8 mouse cellular contexts compared by ENCODE assay signal in the genomic region with DNA sequence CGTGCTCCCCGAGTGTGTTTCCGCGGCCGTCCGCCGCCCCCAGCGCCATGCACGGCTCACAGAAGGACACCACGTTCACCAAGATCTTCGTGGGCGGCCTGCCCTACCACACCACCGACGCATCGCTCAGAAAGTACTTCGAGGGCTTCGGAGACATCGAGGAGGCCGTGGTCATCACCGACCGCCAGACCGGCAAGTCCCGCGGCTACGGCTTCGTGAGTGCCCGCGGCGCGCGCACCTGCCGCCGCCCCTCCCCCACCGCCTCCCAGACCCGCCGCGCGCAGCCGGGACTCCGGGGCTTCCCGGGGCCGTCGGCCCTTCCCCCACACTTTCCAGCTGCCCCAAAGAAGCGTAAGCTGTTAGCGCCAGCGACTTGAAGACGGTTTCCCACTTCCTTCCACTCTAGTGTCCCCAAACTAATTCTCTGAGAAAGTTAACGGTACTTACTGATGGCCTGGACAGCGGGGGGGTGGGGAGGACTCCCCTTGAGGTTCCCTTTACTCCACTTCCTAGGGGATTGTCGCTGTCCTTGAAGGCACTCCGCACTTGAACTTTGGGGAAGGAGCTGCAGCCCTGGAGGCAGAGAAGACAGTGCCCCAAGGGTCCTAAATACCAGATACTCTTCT. TPM values are rescaled to one million over a fixed set of nuclear protein-coding genes. Genes with fewer than 3 reads are reported as not detected.
DNase-seq lines count a peak whose midpoint lies in the region; ATAC-seq and TF ChIP-seq lines count a peak whose summit lies in the region.

No protein-coding gene starts in this region.

- H3K4me2 ChIP-seq in embryonic facial prominence, embryonic 13.5 days = peak overlapping the region; percentile 86
- H3K4me2 ChIP-seq in liver, embryonic 12.5 days = peak overlapping the region; percentile 91

- H3K4me1 ChIP-seq in cerebellum, adult 2 months (ENCODE audit: control insufficient read depth, insufficient read depth, low read length) = peaks cover 14% of the 10 kb centered on the region
- H3K4me1 ChIP-seq in MEL (ENCODE audit: control insufficient read depth in 1 of 2, insufficient read depth in 2 of 2, low read length in 2 of 2) = peaks cover 13 to 58% of the 10 kb centered on the region in 2 experiments
- peaks cover 68% of the 10 kb centered on the region for H3K4me1 ChIP-seq in embryonic facial prominence, embryonic 13.5 days
- peaks cover 78% of the 10 kb centered on the region for H3K4me1 ChIP-seq in hindbrain, embryonic 10.5 days (replicated peaks)
- H3K4me1 ChIP-seq in liver, embryonic 12.5 days = peaks cover 88% of the 10 kb centered on the region
- H3K4me1 ChIP-seq in olfactory bulb, adult 2 months (ENCODE audit: control insufficient read depth, insufficient read depth, low read length) = peaks cover 36% of the 10 kb centered on the region

- peak overlapping the region; percentile 83 for H3K4me3 ChIP-seq in cerebellum, adult 2 months (replicated peaks; ENCODE audit: insufficient read depth, low read depth, low read length)
- H3K4me3 ChIP-seq in MEL (ENCODE audit: control insufficient read depth in 1 of 2, insufficient read depth in 1 of 2, low read depth in 2 of 2, low read length in 2 of 2) = peak overlapping the region; percentile 82 to 99
- peak overlapping the region; percentile 79 for H3K4me3 ChIP-seq in embryonic facial prominence, embryonic 13.5 days
- peak overlapping the region; percentile 86 for H3K4me3 ChIP-seq in hindbrain, embryonic 10.5 days
- peak overlapping the region; percentile 98 for H3K4me3 ChIP-seq in liver, embryonic 12.5 days
- H3K4me3 ChIP-seq in olfactory bulb, adult 2 months (ENCODE audit: insufficient read depth, low read depth, low read length) = peak overlapping the region; percentile 71

- 0 out of 2 replicates have a peak, but pooled peaks have one; percentile 1 for ATAC-seq in embryonic facial prominence, embryonic 13.5 days (ENCODE audit: insufficient number of reproducible peaks, insufficient read depth, low FRiP score, low TSS enrichment, low read depth)
- peak; percentile 27 for ATAC-seq in liver, embryonic 12.5 days

- no peak for TF ChIP-seq CTCF in cerebellum, adult 2 months (IDR thresholded peaks at IDR 0.05; ENCODE audit: borderline replicate concordance, insufficient read depth, low read depth, low read length)
- no peak for TF ChIP-seq CTCF in MEL (IDR thresholded peaks at IDR 0.05 in 2 of 3, conservative IDR thresholded peaks at IDR 0.05 in 1 of 3; ENCODE audit: control insufficient read depth in 1 of 3, insufficient read depth in 1 of 3, low read depth in 2 of 3, low read length in 3 of 3, poor library complexity in 1 of 3, severe bottlenecking in 1 of 3)
- TF ChIP-seq CTCF in olfactory bulb, adult 2 months (IDR thresholded peaks at IDR 0.05; ENCODE audit: insufficient read depth, low read depth, low read length) = no peak

- H3K27me3 ChIP-seq in cerebellum, adult 2 months (ENCODE audit: control insufficient read depth, insufficient read depth, low read length) = no peaks in the 10 kb centered on the region
- no peaks in the 10 kb centered on the region for H3K27me3 ChIP-seq in MEL (ENCODE audit: control insufficient read depth in 1 of 2, insufficient read depth in 2 of 2, low read length in 2 of 2)
- H3K27me3 ChIP-seq in embryonic facial prominence, embryonic 13.5 days = peaks cover 21% of the 10 kb centered on the region
- peaks cover 35% of the 10 kb centered on the region for H3K27me3 ChIP-seq in hindbrain, embryonic 10.5 days (ENCODE audit: insufficient read depth, poor library complexity, severe bottlenecking)
- no peaks in the 10 kb centered on the region for H3K27me3 ChIP-seq in liver, embryonic 12.5 days (replicated peaks)

- no peak for DNase-seq in cerebellum, adult 2 months
- no peak for DNase-seq in cerebellum, adult 8-10 months
- peak; percentile 70 for DNase-seq in MEL (ENCODE audit: low read depth, low spot score)
- DNase-seq in hindbrain, embryonic 10.5 days (ENCODE audit: low spot score) = peak; percentile 73
- DNase-seq in layer of hippocampus, postnatal 10 days (ENCODE audit: low spot score in 2 of 2) = no peak

- TF ChIP-seq EP300 in MEL (IDR thresholded peaks at IDR 0.05; ENCODE audit: low read depth in 1 of 2, low read length in 2 of 2) = 0 out of 4 replicates have a peak, but pooled peaks of 1 of the 2 experiments have one; percentile 12

- H3K79me2 ChIP-seq in MEL (ENCODE audit: control insufficient read depth, insufficient read depth, low read length, poor library complexity) = peaks cover 50% of the 10 kb centered on the region

- peak overlapping the region; percentile 80 for H3K9ac ChIP-seq in MEL (ENCODE audit: control insufficient read depth, low read depth, low read length, poor library complexity, severe bottlenecking)
- H3K9ac ChIP-seq in embryonic facial prominence, embryonic 13.5 days = peak overlapping the region; percentile 76
- H3K9ac ChIP-seq in liver, embryonic 12.5 days = peak overlapping the region; percentile 97

- no peak overlapping the region for H3K27ac ChIP-seq in cerebellum, adult 2 months (ENCODE audit: insufficient read depth, low read length)
- H3K27ac ChIP-seq in MEL (ENCODE audit: control insufficient read depth, low read depth, low read length) = peak overlapping the region; percentile 24
- 0 out of 2 replicates have a peak overlapping the region, but pooled peaks have one; percentile 2 for H3K27ac ChIP-seq in embryonic facial prominence, embryonic 13.5 days
- peak overlapping the region; percentile 96 for H3K27ac ChIP-seq in hindbrain, embryonic 10.5 days
- H3K27ac ChIP-seq in liver, embryonic 12.5 days = peak overlapping the region; percentile 99
- H3K27ac ChIP-seq in olfactory bulb, adult 2 months (ENCODE audit: insufficient read depth, low read depth, low read length) = no peak overlapping the region

- peaks cover 5 to 43% of the 10 kb centered on the region in 2 experiments; a peak in 3 of 4 replicates for H3K36me3 ChIP-seq in MEL (ENCODE audit: control insufficient read depth in 1 of 2, insufficient read depth in 2 of 2, low read length in 2 of 2)
- peaks cover 15% of the 10 kb centered on the region for H3K36me3 ChIP-seq in embryonic facial prominence, embryonic 13.5 days
- peaks cover 38% of the 10 kb centered on the region for H3K36me3 ChIP-seq in hindbrain, embryonic 10.5 days
- peaks cover 48% of the 10 kb centered on the region for H3K36me3 ChIP-seq in liver, embryonic 12.5 days

- TF ChIP-seq RAD21 in MEL (IDR thresholded peaks at IDR 0.05; ENCODE audit: low read depth, low read length) = no peak

- WGBS in cerebellum, adult 2 months = under 1% methylated on average over 51 of the region's 51 CpGs
- WGBS in embryonic facial prominence, embryonic 13.5 days = under 1% methylated on average over 51 of the region's 51 CpGs
- under 1% methylated on average over 50 of the region's 51 CpGs for WGBS in hindbrain, embryonic 10.5 days
- WGBS in liver, embryonic 12.5 days (ENCODE audit: insufficient replicate concordance) = under 1% methylated on average over 51 of the region's 51 CpGs
- WGBS in olfactory bulb, adult 2 months = under 1% methylated on average over 51 of the region's 51 CpGs

- no peaks in the 10 kb centered on the region for H3K9me3 ChIP-seq in MEL (replicated peaks; ENCODE audit: insufficient read depth, low read length)
- no peaks in the 10 kb centered on the region for H3K9me3 ChIP-seq in embryonic facial prominence, embryonic 13.5 days
- H3K9me3 ChIP-seq in hindbrain, embryonic 10.5 days = no peaks in the 10 kb centered on the region
- no peaks in the 10 kb centered on the region for H3K9me3 ChIP-seq in liver, embryonic 12.5 days (replicated peaks)

- TF ChIP-seq POLR2A in cerebellum, adult 2 months (IDR thresholded peaks at IDR 0.05; ENCODE audit: borderline replicate concordance, insufficient read depth, low read length) = no peak
- TF ChIP-seq POLR2A in MEL (IDR thresholded peaks at IDR 0.05; ENCODE audit: control insufficient read depth in 1 of 2, insufficient read depth in 1 of 2, low read depth in 1 of 2, low read length in 2 of 2, poor library complexity in 1 of 2) = no peak
- no peak for TF ChIP-seq POLR2A in olfactory bulb, adult 2 months (IDR thresholded peaks at IDR 0.05; ENCODE audit: insufficient read depth, low read depth, low read length)

RNA-seq across cellular contexts. Expression of gene Rbm38, which starts 1.9 kb away (rescaled TPM):
- 9.0 and 10.1 TPM in 2 replicates for polyA plus RNA-seq in cerebellum, adult 2 months (2012; rRNA removed)
- 37.0 and 39.0 TPM in 2 replicates for total RNA-seq in MEL (2012; rRNA removed)
- 100 to 1,000 TPM in 1 of 2 experiments, not detected in 1; 207 TPM for polyA plus RNA-seq in MEL (2012; ENCODE audit: insufficient read depth in 1 of 2, insufficient read length in 2 of 2, low read depth in 1 of 2, low replicate concordance in 2 of 2, missing spikeins in 1 of 2)
- 24.2 and 25.8 TPM in 2 replicates for polyA plus RNA-seq in embryonic facial prominence, embryonic 13.5 days (2015; fragmentation: Nextera tagmentation; extraction: Ambion mirVana)
- 92.3 and 95.9 TPM in 2 replicates for polyA plus RNA-seq in hindbrain, embryonic 10.5 days (2016; fragmentation: Nextera tagmentation; extraction: Ambion mirVana)
- 305 and 313 TPM in 2 replicates for polyA plus RNA-seq in liver, embryonic 12.5 days (2016; fragmentation: Nextera tagmentation; extraction: Ambion mirVana)
- not detected in 2 replicates for polyA plus RNA-seq in olfactory bulb, adult 2 months (2012; ENCODE audit: insufficient read depth, insufficient read length, low replicate concordance, missing spikeins)
- total RNA-seq in layer of hippocampus, postnatal 10 days (2021) = 1 to 10 TPM; 4.4 to 6.3 TPM

RNA-seq across cellular contexts. Expression of gene Rae1, which starts 22.3 kb away (rescaled TPM):
- 69.1 and 74.7 TPM in 2 replicates for polyA plus RNA-seq in cerebellum, adult 2 months (2012; rRNA removed)
- 139 and 156 TPM in 2 replicates for total RNA-seq in MEL (2012; rRNA removed)
- 100 to 1,000 TPM in 1 of 2 experiments, not detected in 1; 172 TPM for polyA plus RNA-seq in MEL (2012; ENCODE audit: insufficient read depth in 1 of 2, insufficient read length in 2 of 2, low read depth in 1 of 2, low replicate concordance in 2 of 2, missing spikeins in 1 of 2)
- 137 and 148 TPM in 2 replicates for polyA plus RNA-seq in embryonic facial prominence, embryonic 13.5 days (2015; fragmentation: Nextera tagmentation; extraction: Ambion mirVana)
- polyA plus RNA-seq in hindbrain, embryonic 10.5 days (2016; fragmentation: Nextera tagmentation; extraction: Ambion mirVana) = 158 and 162 TPM in 2 replicates
- 117 and 119 TPM in 2 replicates for polyA plus RNA-seq in liver, embryonic 12.5 days (2016; fragmentation: Nextera tagmentation; extraction: Ambion mirVana)
- not detected in 2 replicates for polyA plus RNA-seq in olfactory bulb, adult 2 months (2012; ENCODE audit: insufficient read depth, insufficient read length, low replicate concordance, missing spikeins)
- total RNA-seq in layer of hippocampus, postnatal 10 days (2021) = 10 to 100 TPM; 75.3 to 83.2 TPM

RNA-seq across cellular contexts. Expression of gene Spo11, which starts 44.7 kb away (rescaled TPM):
- 0.21 and 0.27 TPM in 2 replicates for polyA plus RNA-seq in cerebellum, adult 2 months (2012; rRNA removed)
- total RNA-seq in MEL (2012; rRNA removed) = not detected in 2 replicates
- not detected for polyA plus RNA-seq in MEL (2012; ENCODE audit: insufficient read depth in 1 of 2, insufficient read length in 2 of 2, low read depth in 1 of 2, low replicate concordance in 2 of 2, missing spikeins in 1 of 2)
- 2.8 and 3.9 TPM in 2 replicates for polyA plus RNA-seq in embryonic facial prominence, embryonic 13.5 days (2015; fragmentation: Nextera tagmentation; extraction: Ambion mirVana)
- polyA plus RNA-seq in hindbrain, embryonic 10.5 days (2016; fragmentation: Nextera tagmentation; extraction: Ambion mirVana) = 0.47 and 0.49 TPM in 2 replicates
- 0.10 TPM in 1 of 2 replicates, not detected in the other for polyA plus RNA-seq in liver, embryonic 12.5 days (2016; fragmentation: Nextera tagmentation; extraction: Ambion mirVana)
- not detected in 2 replicates for polyA plus RNA-seq in olfactory bulb, adult 2 months (2012; ENCODE audit: insufficient read depth, insufficient read length, low replicate concordance, missing spikeins)
- total RNA-seq in layer of hippocampus, postnatal 10 days (2021) = under 1 TPM; 0.09 to 0.80 TPM

Comparison
In these comparisons a context has a peak if more than half of its experiments do, and no peak if none do; other contexts are left out.
1. DNase-seq: peak in MEL (single experiment) and hindbrain, embryonic 10.5 days (single experiment); none in cerebellum, adult 2 months (0 of 2), cerebellum, adult 8-10 months (single experiment) and layer of hippocampus, postnatal 10 days (0 of 2).
2. H3K27ac ChIP-seq: peak in MEL (single experiment), embryonic facial prominence, embryonic 13.5 days (single experiment), hindbrain, embryonic 10.5 days (single experiment) and liver, embryonic 12.5 days (single experiment); none in cerebellum, adult 2 months (single experiment) and olfactory bulb, adult 2 months (single experiment).
3. Peak in every context shown above with its lines, with median percentiles within 50 percentile points of each other: H3K4me3 ChIP-seq and H3K9ac ChIP-seq.